In genomic region chr3:154092466-154092865, GRCm38 (mm10) we compare ENCODE assay signal across 11 mouse cellular contexts.
DNase-seq lines count a peak whose midpoint lies in the region; ATAC-seq lines count a peak whose summit lies in the region.
"Had no signal": no experiment of that assay in that cellular context is flagged by ENCODE, and none has a peak within 500 bp of the region (broad histone marks: within the 10 kb centered on the region; RNA-seq: fewer than 3 reads in every experiment).

No protein-coding gene starts in this region.

- no peaks in the 10 kb centered on the region for H3K36me3 ChIP-seq in heart, embryonic 15.5 days
- no peaks in the 10 kb centered on the region for H3K36me3 ChIP-seq in embryonic facial prominence, embryonic 13.5 days
- H3K36me3 ChIP-seq in limb, embryonic 10.5 days: no peaks in the 10 kb centered on the region
- H3K36me3 ChIP-seq in midbrain, embryonic 15.5 days (replicated peaks): no peaks in the 10 kb centered on the region

- no peaks in the 10 kb centered on the region for H3K9me3 ChIP-seq in heart, embryonic 15.5 days (replicated peaks)
- no peaks in the 10 kb centered on the region for H3K9me3 ChIP-seq in embryonic facial prominence, embryonic 13.5 days
- H3K9me3 ChIP-seq in limb, embryonic 10.5 days (replicated peaks): no peaks in the 10 kb centered on the region
- H3K9me3 ChIP-seq in midbrain, embryonic 15.5 days: no peaks in the 10 kb centered on the region

- H3K4me1 ChIP-seq in heart, embryonic 15.5 days (replicated peaks): 0 out of 2 replicates have a peak, but pooled peaks cover 5% of the 10 kb centered on the region
- peaks cover 15% of the 10 kb centered on the region for H3K4me1 ChIP-seq in embryonic facial prominence, embryonic 13.5 days
- peaks cover 20% of the 10 kb centered on the region for H3K4me1 ChIP-seq in limb, embryonic 10.5 days
- H3K4me1 ChIP-seq in midbrain, embryonic 15.5 days: peaks cover 14% of the 10 kb centered on the region; the same call in 1 of the 2 replicates

- peak overlapping the region; percentile 42 for H3K4me2 ChIP-seq in heart, embryonic 15.5 days
- peak overlapping the region; percentile 10; the same call in 1 of the 2 replicates for H3K4me2 ChIP-seq in embryonic facial prominence, embryonic 13.5 days
- H3K4me2 ChIP-seq in midbrain, embryonic 15.5 days: no peak overlapping the region

- no peak overlapping the region for H3K4me3 ChIP-seq in heart, embryonic 15.5 days
- no peak overlapping the region for H3K4me3 ChIP-seq in embryonic facial prominence, embryonic 13.5 days
- no peak overlapping the region for H3K4me3 ChIP-seq in limb, embryonic 10.5 days
- no peak overlapping the region for H3K4me3 ChIP-seq in midbrain, embryonic 15.5 days

- ATAC-seq in heart, embryonic 15.5 days (replicated peaks; ENCODE audit: insufficient number of reproducible peaks, insufficient read depth, low FRiP score, low read depth): no peak
- peak; percentile 26; the same call in 1 of the 2 replicates for ATAC-seq in embryonic facial prominence, embryonic 13.5 days (ENCODE audit: insufficient number of reproducible peaks, insufficient read depth, low FRiP score, low TSS enrichment, low read depth)
- ATAC-seq in midbrain, embryonic 15.5 days (replicated peaks): peak; percentile 67; the same call in 1 of the 2 replicates

- no peak overlapping the region for H3K27ac ChIP-seq in heart, embryonic 15.5 days
- H3K27ac ChIP-seq in embryonic facial prominence, embryonic 13.5 days: no peak overlapping the region
- H3K27ac ChIP-seq in limb, embryonic 10.5 days: peak overlapping the region; percentile 66; the same call in 1 of the 2 replicates
- H3K27ac ChIP-seq in midbrain, embryonic 15.5 days: peak overlapping the region; percentile 10

- WGBS in heart, embryonic 15.5 days: 44% methylated on average over 7 of the region's 7 CpGs
- WGBS in embryonic facial prominence, embryonic 13.5 days: 57% methylated on average over 7 of the region's 7 CpGs
- WGBS in limb, embryonic 10.5 days: 57% methylated on average over 7 of the region's 7 CpGs
- WGBS in midbrain, embryonic 15.5 days: 44% methylated on average over 7 of the region's 7 CpGs

- no peak for DNase-seq in heart, postnatal 4 days
- no peak for DNase-seq in limb, embryonic 10.5 days (ENCODE audit: low spot score)
- no peak for DNase-seq in adipocyte (ENCODE audit: low spot score)
- no peak for DNase-seq in adrenal gland, adult 18-20 months (ENCODE audit: low spot score in 2 of 2)
- no peak for DNase-seq in kidney, postnatal 36 days
- DNase-seq: adrenal gland, postnatal 14 days; kidney, adult 2 months; right cerebral cortex, postnatal 25 days had no signal

- no peak overlapping the region for H3K9ac ChIP-seq in heart, embryonic 15.5 days
- H3K9ac ChIP-seq in embryonic facial prominence, embryonic 13.5 days: no peak overlapping the region
- no peak overlapping the region for H3K9ac ChIP-seq in midbrain, embryonic 15.5 days

- H3K27me3 ChIP-seq in heart, embryonic 15.5 days: no peaks in the 10 kb centered on the region
- no peaks in the 10 kb centered on the region for H3K27me3 ChIP-seq in embryonic facial prominence, embryonic 13.5 days
- H3K27me3 ChIP-seq in limb, embryonic 10.5 days (ENCODE audit: low read depth, poor library complexity, severe bottlenecking): no peaks in the 10 kb centered on the region
- H3K27me3 ChIP-seq in midbrain, embryonic 15.5 days (replicated peaks): no peaks in the 10 kb centered on the region

Comparison
In these comparisons a context has a peak if more than half of its experiments do, and no peak if none do; other contexts are left out.
1. H3K27ac ChIP-seq: peak in limb, embryonic 10.5 days (single experiment) and midbrain, embryonic 15.5 days (single experiment); none in heart, embryonic 15.5 days (single experiment) and embryonic facial prominence, embryonic 13.5 days (single experiment).